Mouse (Mus musculus) lung, postnatal 10 days (tissue): ENCODE measurements at regions not wholly inside any gene's neighbourhood (a gene's known extent, or its start where the extent isn't known, plus 50 kb on each side); places are given as distances from the start of the nearest gene placed in this dataset.
A peak's percentile ranks its signal among the peaks of the same experiment; 100 is the strongest.

ENCODE experiments used
- DNase-seq: peaks from one replicate; pipeline ENCODE4 v3.0.0; 2021

GRCm38 (mm10) chr6:143558046-143558884, 391.2 kb downstream of the Etnk1 start:
- no peak for DNase-seq

- DNase-seq: no peak
Measured at GRCm38 (mm10) chr6:143559316-143559715, 392.3 kb downstream of the Etnk1 start.

DNA sequence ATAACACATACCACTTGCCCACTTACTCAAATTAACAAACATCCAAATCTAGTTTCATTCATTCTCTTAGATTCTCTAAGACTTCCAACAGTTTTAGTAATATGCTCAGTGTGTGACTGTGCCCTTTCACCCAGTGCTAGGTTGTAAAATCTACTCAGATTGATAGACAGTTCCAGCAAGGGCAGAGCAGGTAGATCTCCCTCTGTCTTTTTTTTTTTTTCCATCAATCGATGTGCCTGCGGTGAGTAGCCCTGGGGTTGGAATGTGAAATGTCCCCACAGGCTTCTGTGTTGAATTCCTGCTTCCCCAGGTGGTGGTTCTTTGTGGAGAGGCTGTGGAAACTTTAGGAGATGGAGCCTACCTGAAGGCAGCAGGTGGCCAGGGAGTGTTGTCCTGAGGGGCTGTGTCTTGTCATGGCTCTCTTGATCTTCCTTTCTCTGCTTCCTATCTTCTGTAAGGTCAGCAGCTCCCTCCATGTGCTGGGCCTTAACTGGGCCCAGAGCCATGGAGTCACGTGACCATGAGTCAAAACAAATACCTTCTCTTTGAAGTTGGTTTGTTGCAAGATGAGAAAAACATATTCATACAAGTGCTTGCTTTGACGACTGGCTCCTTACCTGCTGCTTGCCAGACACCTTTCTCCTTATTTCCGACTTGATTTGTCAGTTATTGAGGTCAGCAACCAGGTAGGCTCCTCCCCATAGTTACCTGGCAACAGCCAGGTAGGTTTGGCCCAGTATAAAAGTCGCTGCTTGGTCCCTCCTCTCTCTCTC, 394.5 kb downstream of the Etnk1 start:
- peak; percentile 5 for DNase-seq

DNA sequence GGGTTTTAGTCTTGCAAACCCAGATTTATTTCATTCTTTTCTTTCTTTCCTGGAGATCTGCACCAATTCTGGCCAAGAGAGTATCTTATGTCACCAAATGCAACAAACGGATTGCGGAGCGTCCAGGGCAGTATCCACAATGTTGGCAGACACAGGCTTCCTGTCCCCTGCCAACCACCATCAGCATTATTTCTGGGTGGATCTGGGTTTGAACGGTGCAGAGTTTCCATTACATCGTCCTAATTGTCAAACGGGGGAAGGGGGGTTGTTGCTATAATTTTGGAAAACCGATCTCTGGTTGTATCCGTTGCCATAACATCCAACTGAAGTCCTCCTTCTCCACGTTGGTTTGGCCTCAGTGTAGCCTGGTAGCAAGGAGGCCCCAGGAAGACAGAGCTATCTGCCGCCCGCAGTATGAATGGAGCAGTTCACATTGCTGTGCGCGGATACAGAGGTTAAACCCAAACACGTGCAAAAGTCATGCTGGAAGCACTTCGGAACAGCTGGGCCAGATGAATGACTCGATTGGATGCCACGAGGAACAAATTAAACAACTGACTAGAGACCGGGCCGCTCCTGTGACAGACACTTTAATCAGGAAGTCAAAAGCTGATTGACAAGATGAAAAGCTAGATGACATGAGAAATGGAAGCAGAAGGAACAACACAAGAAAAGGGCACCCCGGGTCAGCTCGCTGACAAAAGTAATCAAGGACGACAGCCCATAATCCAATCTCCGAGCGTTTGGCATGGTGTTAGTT, 404.5 kb downstream of the Etnk1 start:
- DNase-seq: peak; percentile 2

DNA sequence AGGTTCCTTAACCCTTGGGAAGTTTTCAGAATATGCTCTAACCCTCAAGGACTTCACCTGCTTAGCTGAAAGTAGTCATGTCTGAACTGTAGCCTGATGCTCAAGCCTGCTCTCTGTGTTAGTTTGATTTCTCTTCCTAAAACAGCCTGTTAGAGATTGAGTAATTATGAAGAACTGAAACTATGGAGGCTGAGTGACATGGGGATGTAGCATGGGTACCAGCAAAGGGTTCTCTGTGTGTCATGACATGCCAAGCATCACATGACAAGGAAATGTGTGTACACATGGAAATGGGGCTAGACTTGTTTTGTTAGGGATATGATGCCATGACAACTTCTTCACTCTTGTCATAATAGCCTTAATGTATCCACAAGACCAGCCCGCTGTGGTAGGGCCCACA, 412.2 kb downstream of the Etnk1 start:
- no peak for DNase-seq

DNA sequence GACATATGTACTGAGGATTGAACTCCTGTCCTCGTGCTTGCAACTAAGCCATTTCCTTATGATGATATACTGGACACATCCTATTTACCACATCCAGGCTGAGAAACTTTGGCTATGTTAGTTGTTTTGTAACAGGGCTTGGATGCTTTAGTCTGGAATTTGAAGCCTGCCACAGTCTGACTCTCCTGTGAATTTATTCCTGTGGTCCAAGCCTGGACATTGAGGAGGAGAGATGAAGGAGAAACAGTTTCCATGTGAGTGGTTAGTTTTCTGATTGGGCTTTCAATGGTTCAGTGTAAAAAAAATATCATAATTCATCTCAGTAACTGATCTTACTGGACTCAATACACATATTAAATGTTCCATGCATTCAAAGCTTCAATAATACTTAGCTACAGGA, 422.6 kb downstream of the Etnk1 start:
- no peak for DNase-seq

- no peak for DNase-seq
Measured at GRCm38 (mm10) chr6:143590231-143590630, 423.2 kb downstream of the Etnk1 start.

- peak; percentile 10 for DNase-seq
Measured at GRCm38 (mm10) chr6:143592490-143592889, 425.5 kb downstream of the Etnk1 start.

DNA sequence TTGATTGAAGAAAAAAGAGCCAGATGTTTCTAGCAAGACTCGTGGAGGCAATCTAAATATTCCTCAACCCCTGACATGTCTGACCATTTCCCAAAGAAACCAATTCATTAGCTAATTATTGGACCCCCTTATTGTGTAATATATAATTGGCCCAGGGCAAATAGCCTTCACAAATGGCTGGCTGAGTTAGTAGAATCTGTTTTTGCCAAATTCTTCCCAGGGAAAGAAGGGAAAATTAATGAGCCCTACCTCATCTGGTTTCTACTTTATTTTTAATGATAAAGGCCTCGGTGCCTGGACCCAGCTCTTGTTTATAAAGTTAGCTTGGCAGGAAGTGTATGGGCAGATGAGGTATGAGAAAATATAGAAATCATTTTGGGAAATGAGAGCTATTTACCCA, 428.5 kb downstream of the Etnk1 start:
- DNase-seq: no peak

DNA sequence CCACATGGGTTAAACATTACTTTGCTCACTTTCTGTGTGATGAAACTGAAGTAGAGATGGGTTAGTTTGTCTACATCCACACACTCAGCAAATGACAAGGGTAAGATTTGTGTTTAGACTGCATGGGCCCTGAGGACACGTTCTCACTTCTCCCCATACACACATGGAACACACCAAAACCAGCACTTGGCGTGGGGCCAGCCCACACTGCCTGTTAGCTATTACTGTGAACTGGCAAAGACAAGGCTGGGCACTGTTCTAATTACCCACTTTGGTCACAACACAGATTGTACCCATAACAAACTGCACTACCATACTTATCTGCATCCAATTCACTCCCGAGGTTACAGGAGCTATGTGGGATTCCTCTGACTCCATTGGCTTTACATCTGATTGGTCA, 430.4 kb downstream of the Etnk1 start:
- DNase-seq: no peak

- no peak for DNase-seq
Measured at GRCm38 (mm10) chr6:143598916-143599315, 431.9 kb downstream of the Etnk1 start.

- no peak for DNase-seq
Measured at GRCm38 (mm10) chr6:143609100-143609499, 442.1 kb downstream of the Etnk1 start.

- no peak for DNase-seq
Measured at GRCm38 (mm10) chr6:143612966-143613365, 445.9 kb downstream of the Etnk1 start.

GRCm38 (mm10) chr6:143614431-143614987, 447.5 kb downstream of the Etnk1 start:
- no peak for DNase-seq

DNA sequence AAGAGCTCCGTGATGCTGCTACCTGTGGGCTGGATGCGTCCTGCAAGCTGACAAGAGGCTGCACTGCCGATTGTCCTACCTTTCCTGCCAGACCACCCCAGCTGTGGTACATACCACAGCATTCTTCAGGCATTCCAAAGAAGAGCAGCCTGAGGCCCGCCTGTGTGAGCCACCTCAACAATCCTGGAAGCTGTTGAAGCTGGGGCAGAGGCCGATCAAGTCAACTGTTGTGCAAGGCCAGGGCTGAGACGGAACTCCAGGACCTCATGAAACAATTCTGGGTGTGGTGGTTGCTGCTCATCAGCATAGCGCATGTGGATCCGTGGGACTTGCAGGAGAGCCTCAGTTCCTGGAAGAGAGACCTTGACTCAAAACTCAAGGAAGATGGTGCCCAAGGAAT, 448.3 kb downstream of the Etnk1 start:
- no peak for DNase-seq

- peak; percentile 19 for DNase-seq
Measured at GRCm38 (mm10) chr6:143616386-143616785, 449.4 kb downstream of the Etnk1 start.

DNA sequence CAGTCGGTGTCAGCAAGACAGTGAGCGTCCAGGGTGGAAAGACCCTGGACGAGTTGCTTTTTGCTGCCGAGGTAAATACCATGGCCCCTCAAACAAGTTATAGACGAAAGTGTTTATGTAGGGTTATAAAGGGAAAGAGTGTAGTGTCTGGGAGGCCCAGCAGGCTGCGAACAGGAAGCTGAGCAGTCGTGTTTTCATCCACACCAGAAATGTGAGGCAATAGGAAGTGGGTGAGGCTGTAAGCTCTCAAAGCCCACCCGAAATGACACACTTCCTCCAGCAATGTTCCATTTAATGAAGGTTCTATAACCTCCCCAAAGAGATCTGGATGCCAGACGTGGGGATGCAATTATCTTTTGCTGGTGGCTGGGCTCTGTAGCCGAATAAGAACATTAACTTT, 451.5 kb downstream of the Etnk1 start:
- DNase-seq: no peak

DNA sequence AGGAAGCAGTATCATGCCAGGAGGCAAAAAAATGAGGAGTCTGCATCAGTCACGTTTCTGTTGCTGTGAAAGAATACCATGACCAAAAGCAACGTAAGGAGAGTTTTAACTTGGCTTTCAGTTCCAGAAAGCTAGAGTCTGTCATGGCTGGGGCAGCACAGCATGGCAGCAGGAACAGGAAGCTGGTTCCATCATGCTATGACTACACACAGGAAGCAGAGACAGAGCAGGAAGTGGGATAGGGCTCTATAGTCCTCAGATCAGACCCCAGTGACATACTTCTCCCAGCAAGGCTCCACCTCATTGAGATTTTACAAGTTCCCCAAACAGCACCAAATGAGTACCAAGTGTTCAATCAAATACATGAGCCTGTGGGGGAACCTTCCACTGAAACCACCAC, 453.6 kb downstream of the Etnk1 start:
- DNase-seq: no peak

DNA sequence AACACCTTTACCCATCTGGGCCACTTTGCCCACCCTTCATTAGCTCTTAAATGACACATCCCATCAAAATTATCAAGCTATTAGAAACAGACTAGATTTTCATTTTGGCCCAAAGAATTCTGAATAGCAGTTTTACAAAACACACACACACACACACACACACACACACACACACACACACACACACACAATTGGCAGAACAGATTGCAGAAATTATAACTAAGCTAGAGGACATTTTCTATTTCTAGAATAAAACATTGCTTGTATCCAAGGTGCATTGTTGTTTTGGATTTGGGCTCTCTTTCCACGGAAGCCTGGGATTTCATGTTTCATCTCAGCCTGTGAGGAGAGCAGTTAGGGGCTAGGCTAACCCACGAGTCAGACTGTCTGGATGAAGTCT, 455.1 kb downstream of the Etnk1 start:
- no peak for DNase-seq

- no peak for DNase-seq
Measured at GRCm38 (mm10) chr6:143624901-143625300, 457.9 kb downstream of the Etnk1 start.

DNA sequence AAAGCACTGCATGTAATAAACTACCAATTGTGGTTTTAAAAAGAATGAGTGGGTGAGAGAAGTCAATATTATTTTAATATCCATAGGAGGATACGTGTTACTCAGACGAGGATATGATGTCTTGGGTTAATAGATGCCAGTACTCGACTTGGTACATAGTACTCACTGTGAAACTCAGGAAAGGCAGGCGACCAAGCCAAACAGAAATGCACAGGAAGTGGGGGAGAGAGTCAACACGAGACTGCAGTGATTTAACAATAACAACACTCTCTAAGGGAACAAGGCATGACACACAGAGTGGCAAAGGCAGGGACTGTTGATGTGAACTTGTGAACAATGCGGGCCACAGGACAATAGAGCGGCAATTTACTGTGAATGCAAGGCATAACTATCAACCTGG, 464.6 kb downstream of the Etnk1 start:
- DNase-seq: no peak

- DNase-seq: no peak
Measured at GRCm38 (mm10) chr6:143633710-143634109, 466.7 kb downstream of the Etnk1 start.

GRCm38 (mm10) chr6:143634334-143634733, 467.3 kb downstream of the Etnk1 start:
- no peak for DNase-seq
